Mouse (Mus musculus): ENCODE measurements at regions not wholly inside any gene's neighbourhood (a gene's known extent, or its start where the extent isn't known, plus 50 kb on each side); places are given as distances from the start of the nearest gene placed in this dataset.

DNA sequence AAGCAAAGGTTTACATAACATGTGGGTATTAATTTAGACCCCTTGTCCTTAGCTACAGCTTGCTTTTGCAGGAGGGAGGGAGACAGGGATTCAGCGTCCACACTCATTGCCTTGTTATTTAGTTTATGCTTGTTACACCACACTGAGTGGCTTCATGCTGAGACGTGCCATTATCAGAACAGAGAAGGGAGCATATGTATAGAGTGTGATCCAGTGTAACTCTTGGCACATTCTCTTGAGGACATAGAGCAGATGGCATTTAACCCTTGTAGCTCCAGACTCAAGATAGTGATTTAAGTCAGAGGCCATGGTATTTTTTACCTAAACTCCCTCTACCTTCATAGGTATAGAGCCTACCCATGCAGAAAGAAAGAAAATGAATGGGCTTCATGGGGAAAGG is 437.7 kb downstream of the Dhx35 start:
- H3K27me3 ChIP-seq (ENCODE audit: control insufficient read depth, insufficient read depth, low read length, poor library complexity, severe bottlenecking) = no peaks in the 10 kb centered on the region
- no peak overlapping the region for H3K9ac ChIP-seq (ENCODE audit: low read depth, poor library complexity, severe bottlenecking)
- no peaks in the 10 kb centered on the region for H3K9me3 ChIP-seq (replicated peaks; ENCODE audit: control insufficient read depth, insufficient read depth, low read length, poor library complexity, severe bottlenecking)
- H3K36me3 ChIP-seq (ENCODE audit: control insufficient read depth, insufficient read depth, low read length, poor library complexity, severe bottlenecking) = no peaks in the 10 kb centered on the region
- H3K4me3 ChIP-seq (ENCODE audit: low read depth, low read length) = no peak overlapping the region
- H3K4me1 ChIP-seq (ENCODE audit: control insufficient read depth, insufficient read depth, low read length) = peaks cover 2% of the 10 kb centered on the region
- no peak overlapping the region for H3K27ac ChIP-seq (ENCODE audit: insufficient read depth, low read length)
- no peak for TF ChIP-seq CTCF (IDR thresholded peaks at IDR 0.05; ENCODE audit: low read depth, low read length)
- TF ChIP-seq EP300 (IDR thresholded peaks at IDR 0.05; ENCODE audit: insufficient read depth, low read depth, low read length) = no peak
- no peak for TF ChIP-seq POLR2A (IDR thresholded peaks at IDR 0.05; ENCODE audit: insufficient read depth, low read length)

DNA sequence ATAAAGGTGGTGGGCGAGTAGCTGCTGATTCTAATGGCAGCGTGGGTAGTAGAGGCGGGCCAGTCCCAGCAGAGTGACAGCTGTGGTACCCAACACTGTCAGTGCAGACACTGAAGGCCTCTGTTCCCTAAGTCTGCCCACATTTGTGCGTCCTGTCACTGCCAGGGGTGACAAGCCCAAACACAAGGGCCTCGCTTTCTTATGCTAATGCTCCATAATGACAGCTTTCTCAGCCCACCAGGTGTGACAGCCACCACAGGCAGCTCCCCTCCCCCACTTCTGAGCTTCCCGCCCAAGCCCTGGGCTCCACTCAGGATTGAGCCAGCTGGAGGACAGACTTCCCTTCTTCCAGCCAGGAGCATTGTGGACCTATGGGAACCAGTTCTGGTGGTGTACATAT is 440.4 kb downstream of the Dhx35 start:
- peaks cover 2% of the 10 kb centered on the region for H3K4me1 ChIP-seq (ENCODE audit: control insufficient read depth, insufficient read depth, low read length)
- H3K27ac ChIP-seq (ENCODE audit: insufficient read depth, low read length) = no peak overlapping the region
- H3K9ac ChIP-seq (ENCODE audit: low read depth, poor library complexity, severe bottlenecking) = no peak overlapping the region
- peak; percentile 42; the same call in 1 of the 2 replicates for TF ChIP-seq EP300 (IDR thresholded peaks at IDR 0.05; ENCODE audit: insufficient read depth, low read depth, low read length)
- no peak for TF ChIP-seq CTCF (IDR thresholded peaks at IDR 0.05; ENCODE audit: low read depth, low read length)
- no peaks in the 10 kb centered on the region for H3K27me3 ChIP-seq (ENCODE audit: control insufficient read depth, insufficient read depth, low read length, poor library complexity, severe bottlenecking)
- H3K9me3 ChIP-seq (replicated peaks; ENCODE audit: control insufficient read depth, insufficient read depth, low read length, poor library complexity, severe bottlenecking) = no peaks in the 10 kb centered on the region
- H3K4me3 ChIP-seq (ENCODE audit: low read depth, low read length) = no peak overlapping the region
- no peaks in the 10 kb centered on the region for H3K36me3 ChIP-seq (ENCODE audit: control insufficient read depth, insufficient read depth, low read length, poor library complexity, severe bottlenecking)

DNA sequence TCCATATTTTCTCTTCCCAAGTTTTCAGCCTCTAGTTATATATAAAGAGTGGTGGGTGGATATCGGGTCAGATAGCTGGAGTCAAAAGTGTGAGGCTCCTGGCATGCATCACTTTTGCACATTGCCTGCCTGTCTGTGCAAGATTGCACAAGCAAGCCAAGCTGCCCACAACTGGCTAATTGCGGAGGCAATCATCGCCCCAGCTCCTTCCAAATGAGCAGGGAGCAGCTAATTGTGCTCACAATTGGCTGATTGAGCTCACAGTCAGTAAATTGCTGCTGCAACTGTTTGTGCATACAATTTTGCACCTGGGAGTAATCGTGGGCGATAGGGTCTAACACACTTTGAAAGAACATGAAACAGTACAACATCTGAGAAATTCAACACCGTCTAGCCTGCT is 455.5 kb downstream of the Dhx35 start:
- TF ChIP-seq EP300 (IDR thresholded peaks at IDR 0.05; ENCODE audit: insufficient read depth, low read depth, low read length) (no peak), CTCF (IDR thresholded peaks at IDR 0.05; ENCODE audit: low read depth, low read length) (no peak), POLR2A (IDR thresholded peaks at IDR 0.05; ENCODE audit: insufficient read depth, low read length) (no peak)

DNA sequence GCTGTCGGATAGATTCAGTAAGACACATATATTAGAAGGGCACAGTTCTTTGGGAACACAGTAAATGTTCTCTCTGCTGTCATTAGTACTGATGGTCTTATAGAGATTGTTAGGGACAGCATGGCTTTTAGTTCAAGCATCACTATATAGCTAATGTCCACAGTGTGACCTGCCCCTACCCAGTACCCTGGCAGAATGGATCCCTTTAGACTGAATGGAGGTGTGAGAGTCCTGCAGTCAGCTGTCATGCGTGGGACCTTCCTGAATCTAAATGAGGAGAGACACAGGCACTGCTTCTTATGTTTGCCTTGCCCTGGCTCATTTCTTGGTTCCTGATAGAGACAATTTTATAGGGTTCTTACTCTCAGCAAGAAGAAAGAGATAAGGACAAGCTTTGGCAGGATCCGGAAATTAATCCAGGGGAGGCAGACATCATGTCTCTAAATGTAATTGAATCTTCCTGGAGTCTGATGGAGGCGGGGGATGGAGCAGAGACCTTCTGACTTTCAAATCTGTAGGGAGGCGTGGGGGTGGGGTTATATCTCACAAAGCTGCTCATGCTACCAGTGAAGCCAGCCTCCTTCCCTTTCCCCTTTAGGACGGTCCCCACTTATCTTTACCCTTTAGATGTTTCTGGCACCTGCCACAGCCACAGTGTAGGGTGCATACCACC is 456.5 kb downstream of the Dhx35 start:
- Histone ChIP-seq H3K27me3 (ENCODE audit: control insufficient read depth, insufficient read depth, low read length, poor library complexity, severe bottlenecking) (no peaks in the 10 kb centered on the region), H3K27ac (ENCODE audit: insufficient read depth, low read length) (no peak overlapping the region), H3K4me1 (ENCODE audit: control insufficient read depth, insufficient read depth, low read length) (no peaks in the 10 kb centered on the region), H3K9me3 (replicated peaks; ENCODE audit: control insufficient read depth, insufficient read depth, low read length, poor library complexity, severe bottlenecking) (no peaks in the 10 kb centered on the region), H3K4me3 (ENCODE audit: low read depth, low read length) (no peak overlapping the region), H3K9ac (ENCODE audit: low read depth, poor library complexity, severe bottlenecking) (no peak overlapping the region), H3K36me3 (ENCODE audit: control insufficient read depth, insufficient read depth, low read length, poor library complexity, severe bottlenecking) (no peaks in the 10 kb centered on the region)
- no peak for TF ChIP-seq POLR2A (IDR thresholded peaks at IDR 0.05; ENCODE audit: insufficient read depth, low read length)

More for the DNA sequence above, 455.5 kb downstream of the Dhx35 start:
- Histone ChIP-seq H3K4me1 (ENCODE audit: control insufficient read depth, insufficient read depth, low read length) (no peaks in the 10 kb centered on the region), H3K27ac (ENCODE audit: insufficient read depth, low read length) (no peak overlapping the region), H3K4me3 (ENCODE audit: low read depth, low read length) (no peak overlapping the region), H3K27me3 (ENCODE audit: control insufficient read depth, insufficient read depth, low read length, poor library complexity, severe bottlenecking) (no peaks in the 10 kb centered on the region), H3K9ac (ENCODE audit: low read depth, poor library complexity, severe bottlenecking) (no peak overlapping the region), H3K9me3 (replicated peaks; ENCODE audit: control insufficient read depth, insufficient read depth, low read length, poor library complexity, severe bottlenecking) (no peaks in the 10 kb centered on the region), H3K36me3 (ENCODE audit: control insufficient read depth, insufficient read depth, low read length, poor library complexity, severe bottlenecking) (no peaks in the 10 kb centered on the region)

DNA sequence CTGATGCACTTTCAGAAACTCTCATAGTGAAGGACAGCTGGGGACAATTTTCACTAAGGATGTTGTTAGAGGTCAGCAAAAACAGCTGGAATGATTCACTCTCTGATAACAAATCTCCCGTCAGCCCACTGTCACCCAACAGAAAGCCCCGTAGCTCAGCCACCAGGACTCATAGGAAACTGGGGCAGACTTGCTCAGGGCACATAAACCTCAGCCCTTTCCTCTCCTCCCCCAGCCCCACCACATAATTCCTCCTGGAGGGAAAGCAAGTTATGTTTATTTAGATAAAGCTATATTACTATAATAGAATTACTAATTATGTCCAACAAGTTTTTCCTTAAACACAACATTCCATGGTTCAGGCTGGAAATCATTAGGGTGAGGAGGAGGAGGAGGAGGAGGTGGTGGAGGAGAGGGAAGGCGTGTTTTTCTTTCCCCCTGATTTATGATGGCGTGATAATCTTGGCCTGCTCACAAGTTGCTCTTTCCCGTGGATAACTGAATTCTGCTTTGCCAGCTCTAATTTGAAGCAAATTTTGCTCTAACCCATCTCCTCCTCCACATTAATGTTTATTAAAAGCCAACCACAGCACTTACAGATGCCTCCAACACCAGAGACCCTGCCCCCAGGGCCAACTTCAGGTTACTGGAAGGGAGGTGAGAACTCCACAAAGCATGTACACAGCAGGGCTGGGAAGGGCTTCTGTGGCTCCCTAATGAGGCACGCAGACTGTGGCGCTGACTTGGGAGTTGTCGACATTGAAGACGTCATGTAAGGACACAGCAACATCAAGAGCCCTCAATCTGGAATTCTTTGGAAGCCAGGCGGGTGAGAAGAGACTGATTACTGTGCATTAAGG is 475.8 kb downstream of the Dhx35 start:
- Histone ChIP-seq H3K27ac (ENCODE audit: insufficient read depth, low read length) (no peak overlapping the region), H3K36me3 (ENCODE audit: control insufficient read depth, insufficient read depth, low read length, poor library complexity, severe bottlenecking) (no peaks in the 10 kb centered on the region), H3K4me3 (ENCODE audit: low read depth, low read length) (no peak overlapping the region), H3K9me3 (replicated peaks; ENCODE audit: control insufficient read depth, insufficient read depth, low read length, poor library complexity, severe bottlenecking) (no peaks in the 10 kb centered on the region), H3K4me1 (ENCODE audit: control insufficient read depth, insufficient read depth, low read length) (no peaks in the 10 kb centered on the region), H3K27me3 (ENCODE audit: control insufficient read depth, insufficient read depth, low read length, poor library complexity, severe bottlenecking) (no peaks in the 10 kb centered on the region), H3K9ac (ENCODE audit: low read depth, poor library complexity, severe bottlenecking) (no peak overlapping the region)
- TF ChIP-seq EP300 (IDR thresholded peaks at IDR 0.05; ENCODE audit: insufficient read depth, low read depth, low read length) = no peak
- no peak for TF ChIP-seq CTCF (IDR thresholded peaks at IDR 0.05; ENCODE audit: low read depth, low read length)
- no peak for TF ChIP-seq POLR2A (IDR thresholded peaks at IDR 0.05; ENCODE audit: insufficient read depth, low read length)

DNA sequence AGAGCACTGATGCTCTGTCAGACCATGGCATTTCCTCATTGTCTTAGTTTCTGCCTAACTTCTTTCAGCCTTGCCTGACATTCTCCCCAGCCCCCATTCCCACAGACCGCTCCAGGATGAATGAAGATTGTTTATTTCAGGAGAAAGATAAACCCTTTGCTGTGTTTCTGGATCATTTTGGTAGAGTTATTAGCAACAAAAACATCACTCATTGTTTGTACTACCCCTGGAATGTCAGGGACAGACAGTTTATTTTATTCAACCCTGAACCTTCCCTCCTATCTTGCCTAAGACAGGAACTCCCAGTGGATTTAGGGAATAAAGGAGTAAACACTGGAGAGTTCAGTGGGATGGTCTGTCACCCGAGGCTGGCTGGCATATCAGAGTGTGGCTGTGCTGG is 484.3 kb downstream of the Dhx35 start:
- no peaks in the 10 kb centered on the region for H3K27me3 ChIP-seq (ENCODE audit: control insufficient read depth, insufficient read depth, low read length, poor library complexity, severe bottlenecking)
- H3K4me3 ChIP-seq (ENCODE audit: low read depth, low read length) = no peak overlapping the region
- H3K27ac ChIP-seq (ENCODE audit: insufficient read depth, low read length) = no peak overlapping the region
- no peak overlapping the region for H3K9ac ChIP-seq (ENCODE audit: low read depth, poor library complexity, severe bottlenecking)
- H3K9me3 ChIP-seq (replicated peaks; ENCODE audit: control insufficient read depth, insufficient read depth, low read length, poor library complexity, severe bottlenecking) = no peaks in the 10 kb centered on the region
- no peaks in the 10 kb centered on the region for H3K4me1 ChIP-seq (ENCODE audit: control insufficient read depth, insufficient read depth, low read length)
- H3K36me3 ChIP-seq (ENCODE audit: control insufficient read depth, insufficient read depth, low read length, poor library complexity, severe bottlenecking) = no peaks in the 10 kb centered on the region
- TF ChIP-seq CTCF (IDR thresholded peaks at IDR 0.05; ENCODE audit: low read depth, low read length) (no peak), POLR2A (IDR thresholded peaks at IDR 0.05; ENCODE audit: insufficient read depth, low read length) (no peak), EP300 (IDR thresholded peaks at IDR 0.05; ENCODE audit: insufficient read depth, low read depth, low read length) (no peak)

All from ES-Bruce4 (cell line).